Mouse (Mus musculus) cortical plate, adult 2 months (tissue): ENCODE results near the gene Lrr1.

Experiments
- CTCF ChIP-seq: fragments of 200-500 bp; IDR thresholded peaks from 2 replicates; pipeline ENCODE4 v1.5.1; 2011; ENCODE audit warnings: mild to moderate bottlenecking, control low read depth, low read length; ENCODE audit not compliant: insufficient read depth; ENCODE audit errors: extremely low read depth
- POLR2A ChIP-seq: fragments of 200-500 bp; IDR thresholded peaks from 2 replicates; pipeline ENCODE4 v1.6.1; 2011; ENCODE audit warnings: mild to moderate bottlenecking, low read length, control low read depth; ENCODE audit not compliant: insufficient read depth; ENCODE audit errors: extremely low read depth

GRCm38 (mm10) chr12:69210056-69210979 is 41.7 kb downstream of the Lrr1 start:
- TF ChIP-seq CTCF (no peak), POLR2A (no peak)
